Mouse (Mus musculus) limb, embryonic 11.5 days (tissue): ENCODE measurements around the gene Yars. TPM values are rescaled to one million over a fixed set of nuclear protein-coding genes. Genes with fewer than 3 reads are reported as not detected.

Experiments
- ATAC-seq: fragments of 200-750 bp; cut with Nextera tagmentation; 2 replicates; pipeline ENCODE4 v1.8.0; 2017; ENCODE audit warnings: low read depth; ENCODE audit not compliant: insufficient number of reproducible peaks, low FRiP score, low TSS enrichment
- DNase-seq: peaks from one replicate; pipeline ENCODE4 v3.0.0-alpha.2; 2015; ENCODE audit warnings: low spot score
- H3K27ac ChIP-seq: fragments of 300-500 bp; sonication (generic); replicated peaks from 2 replicates; pipeline ENCODE4 v1.5.1; 2014; ENCODE audit warnings: low read depth, mild to moderate bottlenecking, low read length
- H3K27me3 ChIP-seq: fragments of 300-500 bp; sonication (generic); 2 replicates; pipeline ENCODE4 v1.6.1; 2014; ENCODE audit warnings: mild to moderate bottlenecking, low read length, mixed read lengths; ENCODE audit not compliant: control insufficient read depth, insufficient read depth
- H3K36me3 ChIP-seq: fragments of 300-500 bp; sonication (generic); 2 replicates; pipeline ENCODE4 v1.6.1; 2014; ENCODE audit warnings: mild to moderate bottlenecking, low read length, moderate library complexity, mixed read lengths; ENCODE audit not compliant: control insufficient read depth, insufficient read depth
- H3K4me1 ChIP-seq: fragments of 300-500 bp; sonication (generic); 2 replicates; pipeline ENCODE4 v1.6.1; 2014; ENCODE audit warnings: low read length, mixed read lengths; ENCODE audit not compliant: control insufficient read depth, insufficient read depth
- H3K4me2 ChIP-seq: fragments of 300-500 bp; sonication (generic); 2 replicates; pipeline ENCODE4 v1.6.1; 2014; ENCODE audit warnings: low read depth, mild to moderate bottlenecking, moderate library complexity; ENCODE audit not compliant: severe bottlenecking
- H3K4me3 ChIP-seq: fragments of 300-500 bp; sonication (generic); 2 replicates; pipeline ENCODE4 v1.5.1; 2014; ENCODE audit warnings: low read depth, low read length
- H3K9ac ChIP-seq: fragments of 300-500 bp; sonication (generic); 2 replicates; pipeline ENCODE4 v1.6.1; 2014; ENCODE audit warnings: mild to moderate bottlenecking, low read length
- H3K9me3 ChIP-seq: fragments of 300-500 bp; sonication (generic); 2 replicates; pipeline ENCODE4 v1.6.1; 2016; ENCODE audit warnings: low read length; ENCODE audit not compliant: control insufficient read depth
- WGBS: fragments of 180-500 bp; shearing (Covaris S2); extraction: QIAGEN DNeasy Blood & Tissue Kit; methylation state at CpG from one replicate; pipeline ENCODE4 v1.1.7; 2014; 5-methylcytosine and 5-hydroxymethylcytosine counted together
- polyA plus RNA-seq: library from polyadenylated mRNA; unstranded; fragments of >200 nt; fragmentation: Nextera tagmentation; extraction: Ambion mirVana; gene quantifications from 2 replicates; pipeline ENCODE4 v1.2.1, GENCODE M21; 2014

The Yars gene
- polyA plus RNA-seq, 1 experiment from 2014 or later: 84.8 TPM

GRCm38 (mm10) chr4:129220376-129221089, 31.0 kb downstream of the Yars start:
- ATAC-seq (no peak), DNase-seq (no peak)
- Histone ChIP-seq H3K27ac (no peak overlapping the region), H3K27me3 (no peaks in the 10 kb centered on the region; the same call in 1 of the 2 replicates), H3K9ac (no peak overlapping the region), H3K4me3 (no peak overlapping the region), H3K4me1 (peaks cover 18% of the 10 kb centered on the region), H3K9me3 (no peaks in the 10 kb centered on the region), H3K4me2 (no peak overlapping the region), H3K36me3 (peaks cover 17% of the 10 kb centered on the region)
- WGBS: 79% methylated on average over 7 of the region's 7 CpGs

- no peak overlapping the region for H3K9ac ChIP-seq
- H3K27me3 ChIP-seq: no peaks in the 10 kb centered on the region; the same call in 1 of the 2 replicates
- WGBS: 75% methylated on average over 23 of the region's 23 CpGs
- peaks cover 24% of the 10 kb centered on the region for H3K4me1 ChIP-seq
- H3K27ac ChIP-seq: no peak overlapping the region
- no peak overlapping the region for H3K4me2 ChIP-seq
- no peak overlapping the region for H3K4me3 ChIP-seq
- peaks cover 15% of the 10 kb centered on the region for H3K36me3 ChIP-seq
- ATAC-seq: no peak
- DNase-seq: no peak
- no peaks in the 10 kb centered on the region for H3K9me3 ChIP-seq
These were observed 31.8 kb downstream of the Yars start for GRCm38 (mm10) chr4:129221097-129222010.

GRCm38 (mm10) chr4:129222019-129222925, 32.7 kb downstream of the Yars start:
- Histone ChIP-seq H3K27me3 (no peaks in the 10 kb centered on the region; the same call in 1 of the 2 replicates), H3K9me3 (no peaks in the 10 kb centered on the region), H3K9ac (no peak overlapping the region), H3K4me2 (no peak overlapping the region), H3K4me3 (no peak overlapping the region), H3K36me3 (peaks cover 10% of the 10 kb centered on the region), H3K27ac (no peak overlapping the region), H3K4me1 (peaks cover 33% of the 10 kb centered on the region)
- ATAC-seq (no peak), DNase-seq (no peak)
- 62% methylated on average over 31 of the region's 31 CpGs for WGBS

- ATAC-seq (0 out of 2 replicates have a peak, but pooled peaks have one; percentile 32), DNase-seq (peak; percentile 56)
- no peaks in the 10 kb centered on the region for H3K9me3 ChIP-seq
- peak overlapping the region; percentile 45 for H3K9ac ChIP-seq
- H3K36me3 ChIP-seq: peaks cover 8% of the 10 kb centered on the region; the same call in 1 of the 2 replicates
- peak overlapping the region; percentile 20 for H3K4me3 ChIP-seq
- WGBS: 30% methylated on average over 55 of the region's 55 CpGs
- H3K4me1 ChIP-seq: peaks cover 43% of the 10 kb centered on the region
- H3K27ac ChIP-seq: no peak overlapping the region
- H3K4me2 ChIP-seq: peak overlapping the region; percentile 55
- peaks cover 2% of the 10 kb centered on the region; the same call in 1 of the 2 replicates for H3K27me3 ChIP-seq
These were observed 34.1 kb downstream of the Yars start for GRCm38 (mm10) chr4:129223421-129224281.

GRCm38 (mm10) chr4:129225315-129225714, 35.8 kb downstream of the Yars start:
- H3K27ac ChIP-seq: no peak overlapping the region
- DNase-seq: no peak
- H3K4me2 ChIP-seq: no peak overlapping the region
- no peak overlapping the region for H3K4me3 ChIP-seq
- no peak for ATAC-seq
- 0 out of 2 replicates have a peak, but pooled peaks cover 3% of the 10 kb centered on the region for H3K36me3 ChIP-seq
- H3K27me3 ChIP-seq: peaks cover 2% of the 10 kb centered on the region; the same call in 1 of the 2 replicates
- H3K9me3 ChIP-seq: no peaks in the 10 kb centered on the region
- 93% methylated on average over 12 of the region's 12 CpGs for WGBS
- H3K9ac ChIP-seq: no peak overlapping the region
- H3K4me1 ChIP-seq: peaks cover 40% of the 10 kb centered on the region

- DNase-seq: no peak
- Histone ChIP-seq H3K27ac (no peak overlapping the region), H3K36me3 (no peaks in the 10 kb centered on the region), H3K4me1 (peaks cover 40% of the 10 kb centered on the region), H3K4me2 (peak overlapping the region; percentile 40; the same call in 1 of the 2 replicates), H3K9me3 (no peaks in the 10 kb centered on the region), H3K9ac (peak overlapping the region; percentile 39; the same call in 1 of the 2 replicates), H3K27me3 (peaks cover 2% of the 10 kb centered on the region; the same call in 1 of the 2 replicates), H3K4me3 (no peak overlapping the region)
- no peak for ATAC-seq
- WGBS: 26% methylated on average over 5 of the region's 5 CpGs
These were observed 36.9 kb downstream of the Yars start for GRCm38 (mm10) chr4:129226441-129226963.
